Mouse (Mus musculus): ENCODE measurements around the gene Mapk10. TPM values are rescaled to one million over a fixed set of nuclear protein-coding genes. Genes with fewer than 3 reads are reported as not detected.

Gene Mapk10
- polyA plus RNA-seq, 1 experiment from 2014 or later = 72.0 TPM

DNA sequence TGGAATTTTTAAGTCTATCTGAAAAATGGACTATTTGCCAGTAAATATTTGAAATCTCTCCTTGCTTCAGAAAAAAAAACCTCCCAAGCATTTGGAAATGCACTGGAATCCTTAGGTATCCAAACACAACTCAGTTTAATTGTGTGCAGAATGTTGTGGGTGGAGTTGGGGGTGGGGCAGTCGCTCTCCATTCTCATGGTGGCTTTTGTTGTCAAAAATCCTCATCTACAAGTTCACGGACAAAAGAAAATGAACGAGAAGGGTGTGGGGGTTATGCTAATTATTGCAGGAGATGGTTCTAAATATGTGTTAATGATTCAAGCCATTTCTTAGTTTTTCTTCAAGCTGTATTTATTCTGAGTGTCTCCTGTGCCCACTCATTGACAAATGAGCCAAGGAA is 49.6 kb downstream of the Mapk10 start:
- no peaks in the 10 kb centered on the region for H3K27me3 ChIP-seq (replicated peaks)
- ATAC-seq (ENCODE audit: low FRiP score, low read depth) = no peak
- no peaks in the 10 kb centered on the region for H3K9me3 ChIP-seq
- H3K4me2 ChIP-seq (replicated peaks) = peak overlapping the region; percentile 28
- no peak overlapping the region for H3K9ac ChIP-seq
- H3K36me3 ChIP-seq = no peaks in the 10 kb centered on the region
- peaks cover 9% of the 10 kb centered on the region; the same call in 1 of the 2 replicates for H3K4me1 ChIP-seq
- peak overlapping the region; percentile 64 for H3K27ac ChIP-seq
- 18% methylated on average over 3 of the region's 3 CpGs for WGBS
- H3K4me3 ChIP-seq = no peak overlapping the region

DNA sequence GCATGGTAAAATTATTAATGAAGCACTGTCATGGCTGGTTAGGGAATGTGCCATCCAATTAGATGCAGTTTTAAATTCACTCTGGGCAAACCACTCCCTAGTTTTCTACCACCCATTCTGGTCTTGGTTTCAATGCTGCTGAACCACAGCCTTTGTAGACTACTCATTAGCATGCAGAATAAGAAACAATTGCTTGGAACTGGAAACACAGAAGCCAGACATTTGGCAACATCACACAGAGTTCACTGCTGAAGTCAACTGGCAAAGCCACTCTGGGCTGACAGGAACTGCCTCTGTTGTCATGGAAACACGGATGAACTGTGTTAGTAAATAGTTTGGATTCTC is 50.0 kb downstream of the Mapk10 start:
- Histone ChIP-seq H3K4me2 (replicated peaks) (peak overlapping the region; percentile 28; the same call in 1 of the 2 replicates), H3K9me3 (no peaks in the 10 kb centered on the region), H3K9ac (no peak overlapping the region), H3K36me3 (no peaks in the 10 kb centered on the region), H3K27me3 (replicated peaks) (no peaks in the 10 kb centered on the region), H3K4me1 (peaks cover 9% of the 10 kb centered on the region; the same call in 1 of the 2 replicates), H3K27ac (peak overlapping the region; percentile 64), H3K4me3 (no peak overlapping the region)
- ATAC-seq (ENCODE audit: low FRiP score, low read depth) = peak; percentile 91
- WGBS = 19% methylated on average over 1 of the region's 1 CpGs

DNA sequence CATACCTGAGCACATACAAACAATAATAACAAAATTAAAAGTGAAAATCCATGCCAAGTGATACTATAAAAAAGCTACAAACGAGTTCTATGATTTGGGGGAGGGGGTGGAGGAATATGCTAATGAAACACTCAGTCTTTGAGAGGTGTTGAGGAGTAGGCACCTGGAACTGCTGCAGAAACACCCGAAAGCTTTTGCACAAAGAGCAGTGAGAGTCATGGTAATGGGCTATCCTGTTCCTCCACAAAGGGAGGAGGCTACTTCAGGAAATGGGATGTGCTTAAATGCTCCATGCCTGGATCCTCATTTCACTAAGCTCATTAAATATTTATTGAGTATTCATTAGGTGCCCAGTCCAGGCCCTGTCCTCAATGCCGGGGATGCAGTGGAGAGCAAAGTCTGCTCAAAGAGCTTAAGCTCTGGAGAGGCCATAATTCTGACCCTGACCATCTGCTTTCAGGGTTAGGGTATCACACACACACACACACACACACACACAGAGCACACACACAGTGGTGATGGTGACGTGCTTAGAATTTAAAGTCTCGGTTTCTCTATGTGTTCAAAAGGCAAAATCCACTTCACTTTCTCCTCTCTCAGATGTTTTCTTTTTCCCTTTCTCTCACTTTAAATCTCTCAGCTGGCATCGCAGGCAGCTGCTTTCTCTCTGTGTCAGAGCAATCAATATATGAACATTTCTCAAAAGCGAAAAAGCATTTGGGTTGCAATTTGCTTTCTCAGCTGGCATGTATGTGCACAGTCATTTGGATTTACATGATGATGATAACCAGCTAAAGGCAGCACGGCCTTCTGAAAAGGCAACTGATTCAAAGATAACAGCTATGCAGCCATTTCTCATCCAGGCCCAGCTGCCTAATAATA is 50.6 kb downstream of the Mapk10 start:
- 32% methylated on average over 8 of the region's 8 CpGs for WGBS
- H3K4me2 ChIP-seq (replicated peaks) = peak overlapping the region; percentile 28; the same call in 1 of the 2 replicates
- H3K4me3 ChIP-seq = no peak overlapping the region
- H3K36me3 ChIP-seq = no peaks in the 10 kb centered on the region
- H3K27ac ChIP-seq = peak overlapping the region; percentile 64
- peak; percentile 88 for ATAC-seq (ENCODE audit: low FRiP score, low read depth)
- H3K9ac ChIP-seq = no peak overlapping the region
- H3K4me1 ChIP-seq = peaks cover 9% of the 10 kb centered on the region; the same call in 1 of the 2 replicates
- H3K9me3 ChIP-seq = no peaks in the 10 kb centered on the region
- H3K27me3 ChIP-seq (replicated peaks) = no peaks in the 10 kb centered on the region

DNA sequence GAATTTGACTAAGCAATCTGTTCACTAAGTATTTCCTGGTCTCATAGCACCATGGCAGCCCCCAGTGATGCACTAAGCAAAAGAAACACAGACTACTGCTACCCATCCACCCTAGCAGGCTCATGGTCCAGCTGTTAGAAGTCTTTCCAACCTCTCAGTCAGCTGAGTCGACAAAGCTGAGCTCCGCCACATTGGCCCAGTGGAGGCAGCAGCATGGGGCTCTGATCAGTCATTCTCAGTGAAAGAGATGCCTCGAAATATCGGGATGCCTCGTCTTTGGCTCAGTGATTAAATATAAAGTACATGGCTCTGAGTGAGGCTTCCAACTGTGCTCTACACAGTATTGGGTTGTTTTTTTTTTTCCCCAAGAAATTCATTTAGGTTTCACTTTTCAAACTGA is 70.2 kb downstream of the Mapk10 start:
- Histone ChIP-seq H3K9me3 (no peaks in the 10 kb centered on the region), H3K4me1 (0 out of 2 replicates have a peak, but pooled peaks cover 1% of the 10 kb centered on the region), H3K36me3 (no peaks in the 10 kb centered on the region), H3K27ac (no peak overlapping the region), H3K4me2 (replicated peaks) (no peak overlapping the region), H3K4me3 (no peak overlapping the region), H3K27me3 (replicated peaks) (no peaks in the 10 kb centered on the region), H3K9ac (no peak overlapping the region)
- WGBS = 61% methylated on average over 5 of the region's 5 CpGs
- no peak for ATAC-seq (ENCODE audit: low FRiP score, low read depth)

DNA sequence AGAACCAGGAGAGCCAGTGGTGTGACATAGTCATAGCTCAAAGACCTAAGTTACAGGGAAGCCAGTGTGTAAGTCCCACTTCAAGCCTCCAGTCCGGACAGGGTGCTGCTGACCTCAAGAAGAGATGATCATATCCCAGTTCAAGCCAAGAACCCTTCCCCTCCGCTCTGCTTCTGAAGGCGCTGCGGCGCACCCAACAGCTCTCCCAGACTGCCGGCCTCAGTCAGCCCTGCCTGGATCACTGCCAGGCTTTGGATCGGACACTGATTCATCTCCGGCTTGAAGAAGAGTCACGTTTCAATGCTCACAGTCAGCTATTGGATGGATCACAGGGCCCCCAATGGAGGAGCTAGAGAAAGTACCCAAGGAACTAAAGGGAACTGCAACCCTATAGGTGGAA is 76.3 kb downstream of the Mapk10 start:
- ATAC-seq (ENCODE audit: low FRiP score, low read depth) = no peak
- whole genome bisulfite sequencing = 80% methylated on average over 9 of the region's 9 CpGs
- Histone ChIP-seq H3K9ac (no peak overlapping the region), H3K36me3 (no peaks in the 10 kb centered on the region), H3K4me1 (0 out of 2 replicates have a peak, but pooled peaks cover 5% of the 10 kb centered on the region), H3K27ac (no peak overlapping the region), H3K4me2 (replicated peaks) (no peak overlapping the region), H3K9me3 (no peaks in the 10 kb centered on the region), H3K27me3 (replicated peaks) (no peaks in the 10 kb centered on the region), H3K4me3 (no peak overlapping the region)

DNA sequence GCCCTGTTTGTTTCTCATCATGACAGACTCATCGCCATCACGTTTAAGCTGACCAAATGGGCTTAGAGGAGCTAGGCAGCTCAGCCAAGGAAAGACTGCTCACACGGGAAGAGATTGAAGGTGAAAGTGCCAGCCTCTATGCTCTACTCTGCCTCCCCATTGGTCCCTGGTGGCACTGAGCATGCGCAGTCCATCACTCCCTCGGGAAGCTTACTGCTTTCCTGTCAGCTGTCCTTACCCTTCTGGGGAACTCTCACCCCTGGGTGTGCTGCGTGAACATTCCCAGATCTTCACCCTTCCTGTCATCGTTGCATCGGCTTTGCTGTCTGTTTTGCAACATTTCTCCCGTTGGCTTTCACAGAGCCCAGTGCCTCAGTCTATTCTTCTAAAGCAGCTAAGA is 77.5 kb downstream of the Mapk10 start:
- Histone ChIP-seq H3K27ac (no peak overlapping the region), H3K4me2 (replicated peaks) (no peak overlapping the region), H3K36me3 (no peaks in the 10 kb centered on the region), H3K9ac (no peak overlapping the region), H3K27me3 (replicated peaks) (no peaks in the 10 kb centered on the region), H3K4me1 (0 out of 2 replicates have a peak, but pooled peaks cover 5% of the 10 kb centered on the region), H3K4me3 (no peak overlapping the region), H3K9me3 (no peaks in the 10 kb centered on the region)
- 67% methylated on average over 9 of the region's 9 CpGs for WGBS
- ATAC-seq (ENCODE audit: low FRiP score, low read depth) = no peak

- no peak for ATAC-seq (ENCODE audit: low FRiP score, low read depth)
- H3K36me3 ChIP-seq = no peaks in the 10 kb centered on the region
Measured at GRCm38 (mm10) chr5:103132814-103133213, 78.3 kb downstream of the Mapk10 start.

DNA sequence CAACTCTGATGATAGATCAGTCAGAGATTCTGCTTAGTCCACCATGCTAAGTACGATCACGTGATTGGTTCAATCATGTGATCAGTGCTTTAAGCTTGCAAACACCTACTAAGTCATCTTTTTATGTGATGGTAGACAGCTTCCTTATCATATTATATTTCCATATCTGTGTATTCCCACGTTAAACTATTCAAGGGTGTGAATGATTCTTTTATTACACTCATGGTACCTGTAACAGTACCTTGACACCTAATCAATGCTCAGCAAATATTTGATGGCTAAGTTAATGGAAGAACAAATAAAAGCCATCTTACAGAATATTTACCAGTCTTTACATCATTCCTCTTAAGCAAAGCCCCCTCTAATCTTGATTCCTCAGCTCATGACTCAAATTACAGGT is 91.5 kb downstream of the Mapk10 start:
- Histone ChIP-seq H3K4me3 (no peak overlapping the region), H3K27me3 (replicated peaks) (no peaks in the 10 kb centered on the region), H3K4me2 (replicated peaks) (no peak overlapping the region), H3K36me3 (no peaks in the 10 kb centered on the region), H3K4me1 (no peaks in the 10 kb centered on the region), H3K9ac (no peak overlapping the region), H3K27ac (no peak overlapping the region), H3K9me3 (no peaks in the 10 kb centered on the region)
- WGBS = 90% methylated on average over 3 of the region's 3 CpGs
- no peak for ATAC-seq (ENCODE audit: low FRiP score, low read depth)

More at GRCm38 (mm10) chr5:103132814-103133213, 78.3 kb downstream of the Mapk10 start:
- Histone ChIP-seq H3K4me1 (0 out of 2 replicates have a peak, but pooled peaks cover 5% of the 10 kb centered on the region), H3K4me2 (replicated peaks) (no peak overlapping the region), H3K9me3 (no peaks in the 10 kb centered on the region), H3K27me3 (replicated peaks) (no peaks in the 10 kb centered on the region), H3K27ac (no peak overlapping the region), H3K4me3 (no peak overlapping the region), H3K9ac (no peak overlapping the region)
- 74% methylated on average over 6 of the region's 6 CpGs for WGBS

DNA sequence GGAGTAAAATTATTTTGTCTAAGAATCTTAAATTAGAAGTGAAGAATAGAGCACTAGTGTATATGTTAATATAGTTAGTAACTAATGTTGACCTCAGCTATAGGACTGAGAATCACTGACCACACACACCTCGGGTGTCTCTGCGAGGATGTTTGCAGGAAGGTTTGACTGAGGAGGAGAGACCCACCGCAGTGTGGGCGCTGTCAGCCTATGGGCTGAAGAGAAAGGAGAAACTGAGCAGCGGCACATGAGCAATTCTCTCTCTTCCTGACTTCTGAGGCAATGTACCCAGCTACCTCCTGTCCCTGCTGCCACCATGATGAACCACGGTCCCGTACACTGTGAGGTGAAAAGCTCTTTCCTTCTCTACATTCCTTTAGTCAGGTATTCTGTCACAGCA is 95.6 kb downstream of the Mapk10 start:
- ATAC-seq (ENCODE audit: low FRiP score, low read depth) = no peak
- Histone ChIP-seq H3K27ac (no peak overlapping the region), H3K4me3 (no peak overlapping the region), H3K4me2 (replicated peaks) (no peak overlapping the region), H3K36me3 (no peaks in the 10 kb centered on the region), H3K27me3 (replicated peaks) (no peaks in the 10 kb centered on the region), H3K9me3 (no peaks in the 10 kb centered on the region), H3K9ac (no peak overlapping the region), H3K4me1 (no peaks in the 10 kb centered on the region)
- WGBS = 91% methylated on average over 7 of the region's 7 CpGs

GRCm38 (mm10) chr5:103112471-103112870 is 98.7 kb downstream of the Mapk10 start:
- no peaks in the 10 kb centered on the region for H3K27me3 ChIP-seq (replicated peaks)
- no peak overlapping the region for H3K4me3 ChIP-seq
- H3K27ac ChIP-seq = no peak overlapping the region
- H3K9me3 ChIP-seq = no peaks in the 10 kb centered on the region
- H3K4me1 ChIP-seq = no peaks in the 10 kb centered on the region
- H3K9ac ChIP-seq = no peak overlapping the region
- WGBS = 88% methylated on average over 7 of the region's 7 CpGs
- no peak overlapping the region for H3K4me2 ChIP-seq (replicated peaks)
- ATAC-seq (ENCODE audit: low FRiP score, low read depth) = no peak
- H3K36me3 ChIP-seq = no peaks in the 10 kb centered on the region

- H3K27ac ChIP-seq = no peak overlapping the region
- WGBS = 76% methylated on average over 1 of the region's 1 CpGs
- ATAC-seq (ENCODE audit: low FRiP score, low read depth) = no peak
- no peak overlapping the region for H3K9ac ChIP-seq
- no peak overlapping the region for H3K4me2 ChIP-seq (replicated peaks)
- H3K9me3 ChIP-seq = no peaks in the 10 kb centered on the region
- H3K27me3 ChIP-seq (replicated peaks) = no peaks in the 10 kb centered on the region
- no peaks in the 10 kb centered on the region for H3K36me3 ChIP-seq
- H3K4me3 ChIP-seq = no peak overlapping the region
- H3K4me1 ChIP-seq = no peaks in the 10 kb centered on the region
Measured at GRCm38 (mm10) chr5:103109409-103109808, 101.7 kb downstream of the Mapk10 start.

DNA sequence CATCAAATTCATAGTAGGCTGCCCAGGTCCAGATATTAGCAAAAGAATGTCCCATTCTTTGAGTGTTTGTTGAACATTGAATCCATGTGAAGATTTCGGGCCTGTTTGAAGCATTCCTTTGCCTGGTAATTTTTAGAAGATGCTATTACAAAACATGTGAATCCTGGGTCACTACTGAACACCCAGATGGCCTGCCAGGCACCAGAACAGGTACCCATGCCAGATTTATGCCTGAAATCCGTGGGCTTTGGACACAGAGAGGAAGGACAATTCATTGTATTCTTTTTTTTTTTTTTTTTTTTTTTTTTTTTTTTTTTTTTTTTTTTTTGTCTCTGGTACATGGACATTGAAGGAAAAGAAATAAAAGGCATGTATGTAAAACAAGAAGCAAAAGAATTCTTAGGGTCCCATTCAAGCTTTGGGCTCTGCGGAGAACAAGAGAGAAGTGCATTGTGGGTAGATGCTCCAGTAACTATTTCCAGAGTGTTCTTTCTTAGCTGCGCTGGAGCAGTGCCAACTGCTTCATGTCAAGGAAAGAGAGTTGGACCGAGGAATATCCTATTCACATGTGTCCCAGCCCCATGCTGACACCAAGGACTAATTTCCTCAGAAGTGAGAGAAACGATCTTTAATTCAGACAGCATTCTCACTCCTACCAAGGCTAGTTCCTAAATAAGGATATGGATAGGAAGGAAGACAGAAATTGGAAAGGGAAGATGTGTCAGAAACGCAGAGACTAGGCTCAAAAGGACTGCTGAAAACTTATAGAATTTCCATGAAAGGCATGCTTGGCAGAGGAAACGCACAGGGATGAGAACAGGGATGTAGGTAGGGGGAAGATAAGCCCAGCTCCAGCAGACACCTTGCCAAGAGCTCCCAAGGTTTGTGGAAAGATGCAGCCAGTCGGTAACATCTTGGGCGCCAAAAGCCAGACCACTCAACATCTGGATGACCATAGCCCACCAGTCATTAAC is 105.4 kb downstream of the Mapk10 start:
- Histone ChIP-seq H3K9me3 (no peaks in the 10 kb centered on the region), H3K36me3 (no peaks in the 10 kb centered on the region), H3K9ac (no peak overlapping the region), H3K27me3 (replicated peaks) (no peaks in the 10 kb centered on the region), H3K27ac (no peak overlapping the region), H3K4me3 (no peak overlapping the region), H3K4me2 (replicated peaks) (no peak overlapping the region), H3K4me1 (no peaks in the 10 kb centered on the region)
- ATAC-seq (ENCODE audit: low FRiP score, low read depth) = no peak
- 88% methylated on average over 10 of the region's 10 CpGs for WGBS
